Mouse (Mus musculus): Measurements from ENCODE around the gene Hist1h2bg. TPM values are rescaled to one million over a fixed set of nuclear protein-coding genes. Genes with fewer than 3 reads are reported as not detected.

Hist1h2bg gene
- 3.7 and 6.2 TPM in 2 replicates for polyA plus RNA-seq (2014; fragmentation: Nextera tagmentation; extraction: Ambion mirVana)

DNA sequence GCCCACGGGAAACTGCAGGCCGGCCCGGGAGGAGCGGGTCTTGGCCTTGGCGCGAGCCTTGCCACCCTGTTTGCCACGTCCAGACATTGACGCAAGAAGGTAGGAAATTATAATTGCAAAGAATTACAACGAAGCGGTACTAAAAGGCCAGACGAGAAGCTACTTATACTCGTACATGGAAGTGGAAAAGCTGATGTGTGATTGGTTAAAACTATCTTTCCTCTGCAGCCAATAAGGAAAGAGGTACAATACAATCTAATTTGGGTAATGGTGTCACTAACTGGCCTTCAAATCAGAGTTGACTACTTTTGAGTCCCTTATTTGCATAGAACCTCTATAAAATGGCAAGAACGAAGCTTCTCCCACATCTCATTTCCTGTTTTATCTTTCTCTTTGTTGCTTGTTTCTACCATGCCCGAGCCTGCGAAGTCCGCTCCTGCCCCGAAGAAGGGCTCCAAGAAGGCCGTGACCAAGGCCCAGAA, at the start of gene Hist1h2bg, which contains the start of gene Hist1h2ae:
Gene Hist1h2bg, plus strand, starts transcription at position 375 of the 482 bp plus-strand sequence.
Gene Hist1h2ae, minus strand, starts transcription at position 199 of the 482 bp plus-strand sequence.
- Histone ChIP-seq H3K4me3 (ENCODE audit: control insufficient read depth in 1 of 2, insufficient read depth in 1 of 2, low read depth in 1 of 2, low read length in 2 of 2) (peak within 1 kb of the TSS; percentile 44 to 57), H3K4me2 (ENCODE audit: low read length) (peak within 1 kb of the TSS; percentile 70), H3K27me3 (ENCODE audit: control insufficient read depth, insufficient read depth, low read length) (no peaks in the 10 kb centered on the region), H3K36me3 (ENCODE audit: control insufficient read depth, insufficient read depth, low read length) (no peaks in the 10 kb centered on the region), H3K27ac (replicated peaks in 1 of 2; ENCODE audit: control insufficient read depth in 1 of 2, insufficient read depth in 1 of 2, low read depth in 2 of 2, low read length in 2 of 2) (peak within 1 kb of the TSS; percentile 95 to 96), H3K9ac (ENCODE audit: low read length) (peak within 1 kb of the TSS; percentile 80), H3K9me3 (ENCODE audit: control insufficient read depth, low read length) (no peaks in the 10 kb centered on the region), H3K4me1 (ENCODE audit: control insufficient read depth in 2 of 2, insufficient read depth in 2 of 2, low read length in 2 of 2) (peaks cover 3 to 14% of the 10 kb centered on the region in 2 experiments)
- WGBS = under 1% methylated on average over 18 of the region's 18 CpGs
- ATAC-seq (ENCODE audit: insufficient number of reproducible peaks, insufficient read depth, low FRiP score, low read depth) = peak; percentile 84

DNA sequence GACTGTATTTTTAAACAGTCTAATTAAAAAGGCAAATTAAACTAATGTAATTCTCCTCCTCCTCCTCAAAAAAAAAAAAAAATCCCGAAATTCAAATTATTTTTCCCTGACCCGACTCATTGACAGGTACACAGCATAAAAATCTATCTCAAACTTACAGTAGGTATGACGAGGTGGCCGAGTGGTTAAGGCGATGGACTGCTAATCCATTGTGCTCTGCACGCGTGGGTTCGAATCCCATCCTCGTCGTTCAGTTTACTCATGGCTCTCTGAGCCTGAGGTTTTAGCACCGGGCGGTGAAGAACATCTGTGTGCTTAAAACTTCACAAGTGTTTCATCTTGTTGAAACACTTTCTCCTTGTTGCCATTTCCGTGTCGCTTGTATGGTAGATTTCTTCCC, 49.5 kb upstream of the Hist1h2bg start:
- no peak for ATAC-seq (ENCODE audit: insufficient number of reproducible peaks, insufficient read depth, low FRiP score, low read depth)
- under 1% methylated on average over 14 of the region's 14 CpGs for WGBS
- no peak overlapping the region for H3K9ac ChIP-seq (ENCODE audit: low read length)

DNA sequence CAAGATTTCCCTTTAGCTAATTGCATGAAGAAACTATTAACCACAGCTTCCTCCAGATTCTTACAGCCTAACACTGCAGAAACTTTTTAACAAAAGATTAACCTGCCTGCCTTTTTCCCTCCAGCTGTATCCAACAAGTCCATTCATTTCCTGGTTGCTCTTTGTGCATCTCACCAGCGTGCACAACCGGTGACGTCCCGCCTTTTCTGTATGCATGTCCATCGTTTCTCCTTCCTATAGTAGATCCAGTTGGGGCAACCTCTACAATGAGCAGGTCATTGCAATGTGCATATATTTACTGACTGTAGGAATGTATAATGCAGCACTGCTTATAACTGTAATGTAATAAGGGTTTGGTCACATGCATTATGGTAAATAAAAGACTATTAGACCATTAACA, 47.2 kb upstream of the Hist1h2bg start:
- no peaks in the 10 kb centered on the region for H3K36me3 ChIP-seq (ENCODE audit: control insufficient read depth, insufficient read depth, low read length)
- H3K27me3 ChIP-seq (ENCODE audit: control insufficient read depth, insufficient read depth, low read length) = no peaks in the 10 kb centered on the region
- peaks cover under 1 to 9% of the 10 kb centered on the region in 2 experiments for H3K4me1 ChIP-seq (ENCODE audit: control insufficient read depth in 2 of 2, insufficient read depth in 2 of 2, low read length in 2 of 2)
- no peak overlapping the region for H3K4me3 ChIP-seq (ENCODE audit: control insufficient read depth in 1 of 2, insufficient read depth in 1 of 2, low read depth in 1 of 2, low read length in 2 of 2)
- H3K27ac ChIP-seq (replicated peaks in 1 of 2; ENCODE audit: control insufficient read depth in 1 of 2, insufficient read depth in 1 of 2, low read depth in 2 of 2, low read length in 2 of 2) = no peak overlapping the region
- no peak overlapping the region for H3K9ac ChIP-seq (ENCODE audit: low read length)
- H3K4me2 ChIP-seq (ENCODE audit: low read length) = no peak overlapping the region
- 49% methylated on average over 5 of the region's 5 CpGs for WGBS
- H3K9me3 ChIP-seq (ENCODE audit: control insufficient read depth, low read length) = no peaks in the 10 kb centered on the region
- ATAC-seq (ENCODE audit: insufficient number of reproducible peaks, insufficient read depth, low FRiP score, low read depth) = no peak

More for the DNA sequence above, 49.5 kb upstream of the Hist1h2bg start:
- Histone ChIP-seq H3K4me1 (ENCODE audit: control insufficient read depth in 2 of 2, insufficient read depth in 2 of 2, low read length in 2 of 2) (peaks cover 0 to 6% of the 10 kb centered on the region in 2 experiments; a peak in 2 of 4 replicates), H3K9me3 (ENCODE audit: control insufficient read depth, low read length) (no peaks in the 10 kb centered on the region), H3K27ac (replicated peaks in 1 of 2; ENCODE audit: control insufficient read depth in 1 of 2, insufficient read depth in 1 of 2, low read depth in 2 of 2, low read length in 2 of 2) (no peak overlapping the region), H3K4me3 (ENCODE audit: control insufficient read depth in 1 of 2, insufficient read depth in 1 of 2, low read depth in 1 of 2, low read length in 2 of 2) (0 out of 4 replicates have a peak overlapping the region, but pooled peaks of 1 of the 2 experiments have one; percentile 14), H3K36me3 (ENCODE audit: control insufficient read depth, insufficient read depth, low read length) (no peaks in the 10 kb centered on the region), H3K27me3 (ENCODE audit: control insufficient read depth, insufficient read depth, low read length) (no peaks in the 10 kb centered on the region), H3K4me2 (ENCODE audit: low read length) (peak overlapping the region; percentile 51)

DNA sequence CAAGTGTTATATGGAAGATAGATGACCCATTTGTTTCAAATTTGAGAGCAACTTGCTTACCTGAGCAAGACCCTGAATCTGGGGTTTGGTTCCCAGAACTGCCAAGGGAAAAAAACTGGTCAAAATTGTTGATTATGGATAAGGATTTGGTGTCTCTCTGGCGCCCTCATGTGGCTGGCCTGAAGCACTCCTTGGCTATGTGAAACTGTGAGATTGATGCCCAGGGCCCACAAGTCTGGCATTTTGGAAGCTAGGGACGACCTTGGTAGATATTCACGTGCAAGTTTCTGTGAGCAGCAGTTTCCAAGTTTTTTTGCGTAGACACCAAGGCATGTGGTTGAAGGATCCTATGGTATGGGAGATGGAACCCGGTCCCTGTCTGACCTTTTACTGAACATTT, 46.5 kb upstream of the Hist1h2bg start:
- Histone ChIP-seq H3K9ac (ENCODE audit: low read length) (0 out of 2 replicates have a peak overlapping the region, but pooled peaks have one; percentile 25), H3K27me3 (ENCODE audit: control insufficient read depth, insufficient read depth, low read length) (no peaks in the 10 kb centered on the region), H3K4me3 (ENCODE audit: control insufficient read depth in 1 of 2, insufficient read depth in 1 of 2, low read depth in 1 of 2, low read length in 2 of 2) (no peak overlapping the region), H3K9me3 (ENCODE audit: control insufficient read depth, low read length) (no peaks in the 10 kb centered on the region), H3K4me1 (ENCODE audit: control insufficient read depth in 2 of 2, insufficient read depth in 2 of 2, low read length in 2 of 2) (peaks cover 3 to 12% of the 10 kb centered on the region in 2 experiments), H3K4me2 (ENCODE audit: low read length) (peak overlapping the region; percentile 28; the same call in 1 of the 2 replicates), H3K27ac (replicated peaks in 1 of 2; ENCODE audit: control insufficient read depth in 1 of 2, insufficient read depth in 1 of 2, low read depth in 2 of 2, low read length in 2 of 2) (no peak overlapping the region), H3K36me3 (ENCODE audit: control insufficient read depth, insufficient read depth, low read length) (no peaks in the 10 kb centered on the region)
- WGBS = 9% methylated on average over 5 of the region's 5 CpGs
- no peak for ATAC-seq (ENCODE audit: insufficient number of reproducible peaks, insufficient read depth, low FRiP score, low read depth)

DNA sequence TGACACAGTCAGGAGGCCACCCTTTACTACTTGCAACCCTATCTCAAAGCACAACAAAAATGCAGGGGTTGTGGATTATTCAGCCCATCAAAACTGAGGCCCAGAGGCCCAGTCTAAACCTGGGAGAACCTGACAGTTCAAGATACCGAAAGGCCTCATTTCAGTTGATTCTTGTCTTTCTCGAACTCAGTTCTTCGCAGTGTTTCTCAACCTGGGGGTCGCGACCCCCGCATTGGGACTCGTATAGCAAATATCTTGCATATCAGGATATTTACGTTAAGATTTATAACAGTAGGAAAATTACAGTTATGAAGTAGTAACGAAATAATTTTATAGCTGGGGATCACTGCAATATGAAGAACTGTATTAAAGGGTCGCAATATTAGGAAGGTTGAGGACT, 45.3 kb upstream of the Hist1h2bg start:
- no peaks in the 10 kb centered on the region for H3K9me3 ChIP-seq (ENCODE audit: control insufficient read depth, low read length)
- H3K4me3 ChIP-seq (ENCODE audit: control insufficient read depth in 1 of 2, insufficient read depth in 1 of 2, low read depth in 1 of 2, low read length in 2 of 2) = peak overlapping the region; percentile 27 to 45; a peak in 3 of 4 replicates
- peak overlapping the region; percentile 71 for H3K4me2 ChIP-seq (ENCODE audit: low read length)
- peaks cover 3 to 12% of the 10 kb centered on the region in 2 experiments for H3K4me1 ChIP-seq (ENCODE audit: control insufficient read depth in 2 of 2, insufficient read depth in 2 of 2, low read length in 2 of 2)
- 3% methylated on average over 10 of the region's 10 CpGs for WGBS
- no peak overlapping the region for H3K27ac ChIP-seq (replicated peaks in 1 of 2; ENCODE audit: control insufficient read depth in 1 of 2, insufficient read depth in 1 of 2, low read depth in 2 of 2, low read length in 2 of 2)
- H3K27me3 ChIP-seq (ENCODE audit: control insufficient read depth, insufficient read depth, low read length) = no peaks in the 10 kb centered on the region
- ATAC-seq (ENCODE audit: insufficient number of reproducible peaks, insufficient read depth, low FRiP score, low read depth) = no peak
- peak overlapping the region; percentile 72 for H3K9ac ChIP-seq (ENCODE audit: low read length)
- H3K36me3 ChIP-seq (ENCODE audit: control insufficient read depth, insufficient read depth, low read length) = no peaks in the 10 kb centered on the region

DNA sequence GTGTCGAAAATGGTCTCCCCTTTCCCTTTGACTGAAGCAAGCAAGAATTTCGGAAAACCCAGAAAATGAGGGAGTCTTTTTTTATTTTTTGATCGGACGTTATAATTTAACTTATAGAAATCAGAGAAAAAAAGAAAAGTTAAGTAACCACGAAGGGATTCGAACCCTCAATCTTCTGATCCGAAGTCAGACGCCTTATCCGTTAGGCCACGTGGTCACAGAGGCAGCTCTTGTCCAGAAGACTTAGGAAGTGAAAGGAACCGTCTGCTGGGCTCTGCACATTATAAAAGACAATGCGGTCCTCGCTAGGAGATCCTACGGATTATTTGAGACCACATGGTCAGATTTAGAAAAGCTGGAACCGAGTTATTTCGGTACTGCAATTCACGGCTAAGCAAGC, 44.9 kb upstream of the Hist1h2bg start:
- Histone ChIP-seq H3K4me1 (ENCODE audit: control insufficient read depth in 2 of 2, insufficient read depth in 2 of 2, low read length in 2 of 2) (peaks cover 3 to 12% of the 10 kb centered on the region in 2 experiments), H3K4me2 (ENCODE audit: low read length) (peak overlapping the region; percentile 71), H3K4me3 (ENCODE audit: control insufficient read depth in 1 of 2, insufficient read depth in 1 of 2, low read depth in 1 of 2, low read length in 2 of 2) (peak overlapping the region; percentile 30 to 45; a peak in 3 of 4 replicates), H3K9me3 (ENCODE audit: control insufficient read depth, low read length) (no peaks in the 10 kb centered on the region), H3K9ac (ENCODE audit: low read length) (peak overlapping the region; percentile 72), H3K36me3 (ENCODE audit: control insufficient read depth, insufficient read depth, low read length) (no peaks in the 10 kb centered on the region), H3K27ac (replicated peaks in 1 of 2; ENCODE audit: control insufficient read depth in 1 of 2, insufficient read depth in 1 of 2, low read depth in 2 of 2, low read length in 2 of 2) (peak overlapping the region in 1 of 2 experiments; percentile 47; a peak in 1 of 4 replicates), H3K27me3 (ENCODE audit: control insufficient read depth, insufficient read depth, low read length) (no peaks in the 10 kb centered on the region)
- under 1% methylated on average over 17 of the region's 17 CpGs for WGBS
- ATAC-seq (ENCODE audit: insufficient number of reproducible peaks, insufficient read depth, low FRiP score, low read depth) = no peak

DNA sequence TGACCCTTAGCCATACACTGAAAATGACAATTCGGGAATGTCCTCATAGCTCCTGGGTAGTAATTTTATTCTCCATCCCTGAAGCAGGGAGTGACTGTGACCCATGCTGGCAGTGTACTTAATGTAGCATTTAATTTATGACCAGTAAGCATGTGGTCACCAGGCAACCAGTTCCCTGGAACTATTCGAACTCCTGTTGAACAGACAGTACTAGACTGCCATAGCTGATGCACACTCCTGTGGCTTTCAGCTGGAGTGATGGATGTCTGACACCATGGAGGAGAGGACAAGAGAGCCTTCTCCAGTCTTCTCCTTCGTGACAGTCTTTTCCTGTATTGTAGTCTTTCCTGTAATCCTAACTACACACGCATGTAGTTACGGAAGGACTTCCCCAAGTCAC, 42.2 kb upstream of the Hist1h2bg start:
- Histone ChIP-seq H3K36me3 (ENCODE audit: control insufficient read depth, insufficient read depth, low read length) (no peaks in the 10 kb centered on the region), H3K4me3 (ENCODE audit: control insufficient read depth in 1 of 2, insufficient read depth in 1 of 2, low read depth in 1 of 2, low read length in 2 of 2) (peak overlapping the region in 1 of 2 experiments; percentile 9; a peak in 1 of 4 replicates), H3K4me2 (ENCODE audit: low read length) (peak overlapping the region; percentile 71), H3K4me1 (ENCODE audit: control insufficient read depth in 2 of 2, insufficient read depth in 2 of 2, low read length in 2 of 2) (peaks cover 8 to 27% of the 10 kb centered on the region in 2 experiments), H3K9me3 (ENCODE audit: control insufficient read depth, low read length) (no peaks in the 10 kb centered on the region), H3K27me3 (ENCODE audit: control insufficient read depth, insufficient read depth, low read length) (no peaks in the 10 kb centered on the region), H3K27ac (replicated peaks in 1 of 2; ENCODE audit: control insufficient read depth in 1 of 2, insufficient read depth in 1 of 2, low read depth in 2 of 2, low read length in 2 of 2) (peak overlapping the region; percentile 88 to 95), H3K9ac (ENCODE audit: low read length) (peak overlapping the region; percentile 95)
- ATAC-seq (ENCODE audit: insufficient number of reproducible peaks, insufficient read depth, low FRiP score, low read depth) = no peak
- 82% methylated on average over 5 of the region's 5 CpGs for WGBS

All from heart, embryonic 14.5 days (tissue).